Comparison of ENCODE assay signal across 9 mouse cellular contexts in the genomic region with DNA sequence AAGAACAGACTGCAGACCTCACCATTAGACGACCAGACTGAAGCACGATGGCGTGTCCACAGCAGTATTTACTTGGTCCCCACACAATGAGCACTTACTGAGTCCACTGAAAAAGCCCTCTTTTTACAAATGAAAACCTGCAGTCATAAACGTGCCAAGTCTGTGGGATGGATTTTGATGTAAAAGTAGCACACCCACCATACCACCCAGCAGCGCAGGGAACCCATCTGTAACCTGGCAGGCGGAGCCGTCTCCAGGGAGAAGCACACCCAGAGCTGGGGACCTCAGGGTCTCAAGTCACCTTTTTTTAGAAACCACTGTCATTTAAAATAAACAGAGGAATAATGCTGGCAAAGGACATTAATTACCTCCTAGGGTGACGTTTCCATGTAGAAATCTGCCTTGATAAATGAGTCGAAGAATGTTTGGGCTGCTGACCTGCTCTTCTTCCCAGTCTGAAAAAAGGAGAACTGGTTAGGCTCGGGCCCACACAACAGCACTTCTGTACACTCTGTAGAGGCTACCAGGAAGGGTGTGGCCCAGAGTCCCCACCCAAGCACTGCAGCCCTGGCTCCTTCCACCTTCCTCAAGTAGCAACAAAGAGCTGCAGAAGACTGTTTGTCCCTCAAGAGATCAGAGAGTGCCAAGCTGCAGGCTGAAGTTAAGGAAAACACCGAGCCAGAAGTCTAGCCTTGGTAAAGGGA. TPM values are rescaled to one million over a fixed set of nuclear protein-coding genes. Genes with fewer than 3 reads are reported as not detected.
DNase-seq lines count a peak whose midpoint lies in the region; ATAC-seq and TF ChIP-seq lines count a peak whose summit lies in the region.
"Had no signal": no experiment of that assay in that cellular context is flagged by ENCODE, and none has a peak within 500 bp of the region (broad histone marks: within the 10 kb centered on the region; RNA-seq: fewer than 3 reads in every experiment).

No protein-coding gene starts in this region.

- H3K27ac ChIP-seq in forebrain, embryonic 11.5 days (ENCODE audit: low read depth, low read length): no peak overlapping the region
- H3K27ac ChIP-seq in forebrain, postnatal 0 days (ENCODE audit: low read depth, low read length): no peak overlapping the region
- H3K27ac ChIP-seq in liver, embryonic 11.5 days (ENCODE audit: low read depth, low read length): peak overlapping the region; percentile 6; the same call in 1 of the 2 replicates

- 87% methylated on average over 11 of the region's 11 CpGs for WGBS in forebrain, embryonic 11.5 days
- 88% methylated on average over 11 of the region's 11 CpGs for WGBS in forebrain, postnatal 0 days
- 63% methylated on average over 11 of the region's 11 CpGs for WGBS in liver, embryonic 11.5 days

- H3K4me2 ChIP-seq in forebrain, embryonic 11.5 days (ENCODE audit: low read depth, low read length, severe bottlenecking): no peak overlapping the region
- H3K4me2 ChIP-seq in forebrain, postnatal 0 days (ENCODE audit: low read depth): no peak overlapping the region
- H3K4me2 ChIP-seq in liver, embryonic 11.5 days: 0 out of 2 replicates have a peak overlapping the region, but pooled peaks have one; percentile 23

- no peak overlapping the region for H3K4me3 ChIP-seq in forebrain, embryonic 11.5 days (ENCODE audit: low read depth, low read length)
- H3K4me3 ChIP-seq in forebrain, postnatal 0 days (ENCODE audit: low read depth, low read length): no peak overlapping the region
- H3K4me3 ChIP-seq in liver, embryonic 11.5 days (ENCODE audit: low read depth, low read length): no peak overlapping the region

- no peak for ATAC-seq in forebrain, embryonic 11.5 days (replicated peaks; ENCODE audit: low FRiP score)
- no peak for ATAC-seq in forebrain, postnatal 0 days
- peak; percentile 89 for ATAC-seq in liver, embryonic 11.5 days (replicated peaks; ENCODE audit: low FRiP score)
- peak; percentile 79 for ATAC-seq in megakaryocyte-erythroid progenitor cell, adult 5-6 weeks (replicated peaks; ENCODE audit: low FRiP score, low TSS enrichment, poor library complexity, severe bottlenecking)

- H3K9me3 ChIP-seq in forebrain, embryonic 11.5 days (ENCODE audit: control insufficient read depth, low read length): no peaks in the 10 kb centered on the region
- no peaks in the 10 kb centered on the region for H3K9me3 ChIP-seq in forebrain, postnatal 0 days (ENCODE audit: low read length)
- no peaks in the 10 kb centered on the region for H3K9me3 ChIP-seq in liver, embryonic 11.5 days (ENCODE audit: control insufficient read depth, low read length)

- H3K9ac ChIP-seq in forebrain, embryonic 11.5 days (ENCODE audit: low read length): no peak overlapping the region
- H3K9ac ChIP-seq in forebrain, postnatal 0 days: no peak overlapping the region
- no peak overlapping the region for H3K9ac ChIP-seq in liver, embryonic 11.5 days (ENCODE audit: low read depth, low read length)

- peak; percentile 23 for DNase-seq in forebrain, embryonic 11.5 days (ENCODE audit: low spot score)
- no peak for DNase-seq in forebrain, postnatal 0 days
- DNase-seq in MEL-GATA-1-ER (ENCODE audit: extremely low read depth, low read depth): peak; percentile 90
- DNase-seq in liver, embryonic 11.5 days (ENCODE audit: low spot score): no peak
- no peak for DNase-seq in cerebellum, adult 18-20 months
- DNase-seq in retina, embryonic 14.5 days (ENCODE audit: low spot score): no peak
- no peak for DNase-seq in cerebellum, adult 9-10 months
- DNase-seq: adrenal gland, adult 2 months had no signal

- no peaks in the 10 kb centered on the region; the same call in 1 of the 2 replicates for H3K36me3 ChIP-seq in forebrain, embryonic 11.5 days (ENCODE audit: control insufficient read depth, insufficient read depth, low read length)
- H3K36me3 ChIP-seq in forebrain, postnatal 0 days (ENCODE audit: insufficient read depth): peaks cover 35% of the 10 kb centered on the region
- H3K36me3 ChIP-seq in liver, embryonic 11.5 days (ENCODE audit: control insufficient read depth, insufficient read depth, low read length): peaks cover 16% of the 10 kb centered on the region; the same call in 1 of the 2 replicates

- no peaks in the 10 kb centered on the region for H3K4me1 ChIP-seq in forebrain, embryonic 11.5 days (replicated peaks; ENCODE audit: control insufficient read depth, insufficient read depth, low read length)
- no peaks in the 10 kb centered on the region for H3K4me1 ChIP-seq in forebrain, postnatal 0 days (ENCODE audit: insufficient read depth)
- H3K4me1 ChIP-seq in liver, embryonic 11.5 days (replicated peaks; ENCODE audit: control insufficient read depth, insufficient read depth, low read length): peaks cover 22% of the 10 kb centered on the region

- no peaks in the 10 kb centered on the region for H3K27me3 ChIP-seq in forebrain, embryonic 11.5 days (ENCODE audit: control insufficient read depth, insufficient read depth, low read length)
- no peaks in the 10 kb centered on the region for H3K27me3 ChIP-seq in forebrain, postnatal 0 days (ENCODE audit: insufficient read depth, low read length)
- no peaks in the 10 kb centered on the region for H3K27me3 ChIP-seq in liver, embryonic 11.5 days (replicated peaks; ENCODE audit: control insufficient read depth, insufficient read depth, low read length)

- no peak for TF ChIP-seq CTCF in forebrain, postnatal 0 days (IDR thresholded peaks at IDR 0.05; ENCODE audit: low read depth)

RNA-seq across cellular contexts. Expression of a gene that starts 43.5 kb away (rescaled TPM):
- 83.7 and 84.2 TPM in 2 replicates for polyA plus RNA-seq in forebrain, embryonic 11.5 days (2014; fragmentation: Nextera tagmentation; extraction: Ambion mirVana)
- total RNA-seq in forebrain, postnatal 0 days (2014; rRNA removed): 122 TPM in 2 replicates
- 68.0 and 79.3 TPM in 2 replicates for polyA plus RNA-seq in forebrain, postnatal 0 days (2015; fragmentation: Nextera tagmentation; extraction: Ambion mirVana)
- polyA plus RNA-seq in liver, embryonic 11.5 days (2014; fragmentation: Nextera tagmentation; extraction: Ambion mirVana): 40.1 and 43.1 TPM in 2 replicates
- 13.0 and 14.7 TPM in 2 replicates for total RNA-seq in megakaryocyte-erythroid progenitor cell, adult 5-6 weeks (2014; fragmentation: Nextera tagmentation)
- 19.3 and 20.6 TPM in 2 replicates for total RNA-seq in megakaryocyte-erythroid progenitor cell, adult 5-6 weeks (2017)

Comparison
In these comparisons a context has a peak if more than half of its experiments do, and no peak if none do; other contexts are left out.
1. DNase-seq: peak in forebrain, embryonic 11.5 days (single experiment) and MEL-GATA-1-ER (single experiment); none in forebrain, postnatal 0 days (single experiment), liver, embryonic 11.5 days (single experiment), cerebellum, adult 18-20 months (0 of 2), retina, embryonic 14.5 days (single experiment) and cerebellum, adult 9-10 months (single experiment).
2. ATAC-seq: peak in liver, embryonic 11.5 days (single experiment) and megakaryocyte-erythroid progenitor cell, adult 5-6 weeks (single experiment); none in forebrain, embryonic 11.5 days (single experiment) and forebrain, postnatal 0 days (single experiment).